Mouse (Mus musculus) kidney, adult 8-10 months (tissue): ENCODE results near the gene Pfdn6.
"Not testable (repeated sequence)": the region's sequence is repeated elsewhere in the genome, so short reads cannot be mapped to it uniquely, and the experiment has no call there.

Source experiments
- DNase-seq, 2 experiments: peaks; one replicate each; pipeline ENCODE4 v3.0.0; 2022

Gene Pfdn6

DNA sequence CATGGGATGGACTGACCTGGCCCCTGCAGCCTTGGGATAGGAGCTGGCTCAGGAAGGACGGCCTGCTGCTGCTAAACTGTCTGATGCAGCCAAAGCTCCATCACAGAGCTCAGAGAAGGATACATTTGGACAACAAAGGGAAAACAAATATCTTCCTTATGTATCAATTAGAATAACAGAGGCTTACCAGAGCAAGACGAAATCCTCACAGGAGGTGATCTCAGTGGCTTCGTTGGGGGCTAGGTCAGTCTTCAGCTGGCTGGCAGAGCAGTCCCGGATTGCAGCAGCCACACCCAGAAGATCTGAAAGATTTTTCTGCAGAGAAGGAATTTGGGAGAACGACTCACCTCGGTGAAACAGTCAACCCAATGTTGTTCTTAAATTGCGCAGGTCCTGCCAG, 47.7 kb downstream of the Pfdn6 start:
- no peak for DNase-seq

DNA sequence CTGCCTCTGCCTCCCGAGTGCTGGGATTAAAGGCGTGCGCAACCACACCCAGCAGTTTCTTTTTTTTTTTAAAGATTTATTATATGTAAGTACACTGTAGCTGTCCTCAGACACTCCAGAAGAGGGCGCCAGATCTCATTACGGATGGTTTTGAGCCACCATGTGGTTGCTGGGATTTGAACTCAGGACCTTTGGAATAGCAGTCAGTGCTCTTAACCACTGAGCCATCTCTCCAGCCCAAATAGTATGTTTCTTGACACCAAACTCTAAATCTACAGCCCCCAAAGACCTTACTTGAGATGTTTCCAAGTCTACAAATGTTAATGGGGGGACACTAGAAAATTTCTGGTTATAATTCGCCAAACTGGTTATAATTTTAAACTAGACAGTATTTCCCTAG, 48.3 kb downstream of the Pfdn6 start:
- not testable (repeated sequence) for DNase-seq

DNA sequence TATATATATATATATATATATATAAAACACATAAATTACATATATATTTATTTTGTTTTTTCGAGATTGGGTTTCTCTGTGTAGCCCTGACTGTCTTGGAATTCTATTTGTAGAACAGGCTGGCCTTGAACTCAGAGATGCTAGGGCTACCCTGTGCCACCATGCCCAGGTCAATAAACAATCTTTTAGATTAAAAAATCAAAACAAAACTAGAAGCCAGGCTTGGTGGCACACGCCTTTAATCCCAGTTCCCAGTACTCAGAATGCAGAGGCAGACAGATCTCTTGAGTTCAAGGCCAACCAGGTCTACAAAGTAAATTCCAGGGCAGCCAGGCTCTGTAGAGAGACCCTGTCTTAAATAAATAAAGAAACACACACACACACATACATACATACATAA, 48.8 kb downstream of the Pfdn6 start:
- no peak for DNase-seq

DNA sequence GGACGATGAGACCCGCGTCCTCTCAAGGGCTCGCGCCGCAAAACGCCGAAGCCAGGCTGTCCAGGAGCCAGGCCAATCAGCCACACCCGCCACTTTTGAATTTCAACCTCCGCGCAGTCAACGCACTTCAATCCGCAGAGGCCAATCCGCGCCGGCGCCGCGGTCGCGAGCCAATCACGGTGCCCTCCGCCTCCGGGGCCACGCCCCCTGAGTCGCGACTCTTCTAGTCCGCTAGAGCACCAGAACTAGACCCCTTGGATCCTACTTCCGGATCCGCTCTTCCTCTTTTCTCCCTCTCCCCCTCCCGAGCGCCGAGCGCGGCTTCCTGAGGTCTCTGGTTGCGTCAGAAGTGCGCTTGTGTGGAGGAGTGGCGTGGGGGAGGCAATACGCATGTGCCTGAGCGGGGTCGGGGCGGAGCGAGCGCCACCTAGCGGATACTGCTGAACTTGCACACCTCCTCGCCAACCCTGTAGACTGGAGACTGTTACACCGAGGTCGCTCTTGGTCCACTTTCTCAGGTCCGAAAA, 49.5 kb downstream of the Pfdn6 start, which contains the start of gene Kifc1:
Gene Kifc1 (minus strand): TSS at position 129 of the 527 bp plus-strand sequence.
- peak; percentile 100 for DNase-seq

DNA sequence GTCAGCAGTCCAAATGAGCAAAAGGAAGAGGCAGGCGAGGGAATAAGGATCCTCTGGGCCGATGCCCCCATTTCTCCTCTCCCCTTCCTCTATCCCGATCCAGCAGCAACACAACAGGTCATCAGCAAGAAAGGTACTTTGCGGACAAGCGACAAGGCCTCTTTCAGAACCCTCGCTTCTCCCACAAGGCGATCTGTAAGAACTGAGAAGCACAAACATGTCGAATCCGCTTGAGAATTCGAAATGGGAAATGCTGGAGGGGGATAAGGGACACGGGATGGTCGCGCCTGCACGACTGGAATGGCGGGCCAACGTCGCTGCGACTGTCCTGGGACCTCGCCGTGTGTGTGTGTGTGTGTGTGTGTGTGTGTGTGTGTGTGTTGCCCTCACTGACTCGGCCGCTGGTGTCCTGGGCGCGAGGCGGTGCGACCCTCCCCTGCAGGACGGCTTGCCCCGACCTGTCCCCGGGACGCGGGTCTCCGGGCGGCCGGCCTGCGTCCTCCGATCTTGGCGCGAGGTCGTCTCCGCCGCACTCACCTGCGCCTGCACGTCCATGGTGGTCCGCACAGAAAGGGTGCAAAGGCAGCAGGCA, 50.1 kb downstream of the Pfdn6 start:
- not testable (repeated sequence) for DNase-seq
